Mouse (Mus musculus): ENCODE measurements around the gene Slc27a4.

Gene Slc27a4

DNA sequence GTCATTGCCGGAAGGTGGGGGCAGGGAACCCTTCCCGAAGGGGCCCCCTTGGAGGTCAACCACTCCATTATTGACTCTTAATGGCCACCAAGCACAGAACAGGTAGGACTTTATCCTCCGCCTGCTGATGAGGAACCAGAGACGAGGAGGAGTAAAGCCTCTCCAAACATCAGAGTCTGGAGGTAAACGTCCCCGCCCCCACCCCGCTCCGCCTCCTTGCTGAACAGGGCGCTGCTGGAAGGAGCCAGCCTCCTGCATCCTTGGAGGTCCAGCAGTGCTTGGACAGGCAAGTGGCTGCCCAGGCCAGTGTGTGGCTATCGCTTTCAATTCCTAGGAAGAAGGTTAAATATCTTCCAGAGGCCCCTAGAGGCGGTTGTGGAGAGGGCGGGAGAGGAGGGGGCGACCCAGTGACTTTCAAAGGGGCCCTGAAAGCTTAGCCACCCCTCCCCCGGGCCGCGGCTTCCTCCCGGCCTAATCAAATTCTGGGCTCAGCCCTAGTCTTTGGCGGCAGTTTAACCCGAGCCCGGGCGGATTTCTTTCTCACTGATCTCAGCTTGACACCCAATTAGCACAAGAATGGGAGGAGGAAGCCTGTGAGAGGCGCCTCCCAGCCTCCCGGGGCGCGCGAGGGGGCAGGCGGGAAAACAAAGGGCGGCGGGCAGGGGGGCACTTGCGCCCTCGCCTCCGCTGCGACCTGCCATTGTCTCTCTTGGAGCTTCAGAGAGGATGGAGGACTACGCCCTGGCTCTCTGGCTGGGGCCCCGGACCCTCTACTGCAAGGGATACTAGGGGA, 17.8 kb downstream of the Slc27a4 start, which contains the start of gene Urm1:
Gene Urm1 (plus strand): TSS at position 51 of the 793 bp plus-strand sequence.
- DNase-seq (ENCODE audit: low spot score in 2 of 2): peak; percentile 41 to 50

DNA sequence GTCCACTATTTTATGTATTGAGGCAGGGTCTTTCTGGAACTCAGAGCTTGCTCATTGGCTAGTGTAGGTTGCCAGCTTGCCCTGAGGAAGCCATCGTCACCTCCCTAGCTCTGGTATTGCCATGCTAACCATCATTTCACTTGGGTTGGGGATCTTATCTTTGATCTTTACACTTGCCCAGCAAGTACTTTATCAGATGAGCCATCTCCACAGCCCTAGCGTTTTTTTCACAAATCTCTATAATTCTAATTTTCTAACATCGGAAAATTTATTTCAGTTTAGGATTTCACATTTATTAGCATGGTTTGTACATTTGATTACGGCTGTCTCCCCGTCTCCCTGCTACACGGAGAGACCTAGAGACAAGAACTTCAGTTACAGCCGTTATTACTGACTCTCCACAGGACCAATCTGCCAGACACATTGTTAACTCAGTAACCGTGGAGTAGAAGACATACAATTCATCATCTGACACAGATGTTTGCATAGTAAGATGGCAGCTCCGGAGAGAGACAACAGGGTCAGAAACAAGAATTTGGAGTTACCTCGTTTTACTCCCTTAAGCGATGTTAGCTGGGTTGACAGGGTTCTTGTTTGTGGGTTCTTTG, 24.0 kb downstream of the Slc27a4 start:
- DNase-seq (ENCODE audit: low spot score in 2 of 2): no peak

GRCm38 (mm10) chr2:29826926-29827708, 24.7 kb downstream of the Slc27a4 start:
- DNase-seq (ENCODE audit: low spot score in 2 of 2): peak; percentile 78 to 91

GRCm38 (mm10) chr2:29827709-29828024, 25.2 kb downstream of the Slc27a4 start:
- DNase-seq (ENCODE audit: low spot score in 2 of 2): no peak

GRCm38 (mm10) chr2:29831106-29831505, 28.7 kb downstream of the Slc27a4 start:
- no peak for DNase-seq (ENCODE audit: low spot score in 2 of 2)

- no peak for DNase-seq (ENCODE audit: low spot score in 2 of 2)
Observed at GRCm38 (mm10) chr2:29833796-29834195, 31.4 kb downstream of the Slc27a4 start.

DNA sequence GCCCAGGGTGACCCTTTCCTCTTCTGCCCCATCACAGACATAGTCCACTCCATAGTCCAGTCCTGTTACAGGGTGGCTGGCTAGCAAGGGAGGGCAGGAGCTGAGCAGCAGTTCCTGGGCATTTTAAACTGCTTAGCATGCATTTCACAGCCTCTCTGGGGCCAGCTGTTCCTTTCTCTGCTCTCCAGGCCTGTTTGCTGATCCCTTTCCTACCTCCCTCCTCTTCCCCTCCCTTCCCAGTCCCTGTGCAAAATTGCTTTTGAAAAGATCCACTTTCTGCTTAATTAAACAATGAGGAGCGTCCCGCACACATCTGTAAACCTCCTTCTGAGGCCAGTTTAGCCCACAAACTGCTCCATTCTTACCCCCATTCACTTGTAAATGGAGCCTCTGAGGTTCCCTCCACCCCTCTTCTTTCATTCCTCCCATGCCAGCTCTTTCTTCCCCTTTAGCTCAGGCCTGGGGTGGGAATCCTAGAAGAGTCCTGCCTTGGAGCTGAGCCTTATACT, 33.0 kb downstream of the Slc27a4 start:
- DNase-seq (ENCODE audit: low spot score in 2 of 2): no peak

GRCm38 (mm10) chr2:29839460-29839859, 37.0 kb downstream of the Slc27a4 start:
- no peak for DNase-seq (ENCODE audit: low spot score in 2 of 2)

- DNase-seq (ENCODE audit: low spot score in 2 of 2): no peak
Observed at GRCm38 (mm10) chr2:29843231-29844105, 41.0 kb downstream of the Slc27a4 start.

- no peak for DNase-seq (ENCODE audit: low spot score in 2 of 2)
Observed at GRCm38 (mm10) chr2:29844115-29844514, 41.7 kb downstream of the Slc27a4 start.

DNA sequence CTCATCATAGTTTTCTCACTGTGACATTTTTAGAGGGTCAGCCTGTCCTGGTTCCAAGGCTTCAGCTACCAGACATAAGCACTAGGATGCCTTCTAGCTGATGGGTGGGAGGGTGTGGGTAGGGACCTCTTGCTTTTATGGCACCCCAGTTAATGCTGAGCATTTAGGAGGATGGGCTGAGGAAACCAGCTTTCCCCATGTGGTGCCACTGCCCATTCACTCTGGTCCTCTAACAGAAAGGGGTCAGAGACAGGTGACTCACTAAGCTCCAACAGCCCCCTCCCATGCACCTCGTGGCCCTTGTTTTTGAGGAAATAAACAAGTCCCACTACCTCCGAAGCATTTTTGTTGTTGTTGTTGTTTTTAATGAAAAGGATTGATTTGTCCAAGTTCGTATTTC, 42.2 kb downstream of the Slc27a4 start:
- DNase-seq (ENCODE audit: low spot score in 2 of 2): no peak

GRCm38 (mm10) chr2:29845636-29846035, 43.2 kb downstream of the Slc27a4 start:
- DNase-seq (ENCODE audit: low spot score in 2 of 2): no peak

DNA sequence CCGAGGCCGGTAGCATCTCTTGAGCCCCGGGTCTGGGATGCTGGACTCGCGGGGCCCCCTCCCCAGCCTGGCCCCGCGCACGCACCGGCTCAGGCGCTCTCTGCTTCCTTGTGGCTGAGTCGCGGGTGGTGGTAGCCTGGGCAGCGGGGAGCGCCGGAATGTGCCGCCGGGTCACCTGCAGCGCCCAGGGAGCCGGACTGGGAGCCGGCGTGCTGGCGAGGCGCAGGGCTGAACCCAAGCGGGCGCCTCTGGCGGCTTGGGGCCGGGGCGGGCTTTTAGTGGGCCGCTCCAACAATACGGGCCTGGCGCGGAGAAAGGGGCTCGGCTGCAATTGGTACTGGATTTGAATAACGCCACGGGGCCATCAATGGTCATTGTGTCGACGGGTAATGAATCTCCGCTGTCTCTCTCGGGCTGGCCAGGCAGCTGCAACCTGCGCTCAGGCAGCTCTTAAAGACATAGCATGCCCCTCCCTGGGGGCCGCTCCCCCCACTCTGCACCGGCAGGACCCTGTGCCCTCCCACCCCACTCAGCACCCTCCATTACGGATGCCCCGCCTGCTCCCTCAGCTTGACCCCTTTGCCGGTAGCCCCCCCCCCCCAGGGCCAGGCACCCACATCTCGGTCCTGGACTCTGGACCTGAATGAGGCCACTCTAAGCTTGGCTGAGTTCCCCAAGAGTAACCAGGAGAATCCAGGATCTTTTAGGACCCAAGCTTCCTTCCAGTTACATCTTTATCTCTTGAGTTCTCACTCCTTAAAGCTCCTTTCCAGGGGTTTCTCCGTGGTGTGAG, 43.8 kb downstream of the Slc27a4 start:
- DNase-seq (ENCODE audit: low spot score in 2 of 2): no peak

GRCm38 (mm10) chr2:29846911-29847310, 44.5 kb downstream of the Slc27a4 start:
- DNase-seq (ENCODE audit: low spot score in 2 of 2): no peak

GRCm38 (mm10) chr2:29849041-29849440, 46.6 kb downstream of the Slc27a4 start:
- no peak for DNase-seq (ENCODE audit: low spot score in 2 of 2)

GRCm38 (mm10) chr2:29849841-29850480, 47.5 kb downstream of the Slc27a4 start:
- DNase-seq (ENCODE audit: low spot score in 2 of 2): no peak

DNA sequence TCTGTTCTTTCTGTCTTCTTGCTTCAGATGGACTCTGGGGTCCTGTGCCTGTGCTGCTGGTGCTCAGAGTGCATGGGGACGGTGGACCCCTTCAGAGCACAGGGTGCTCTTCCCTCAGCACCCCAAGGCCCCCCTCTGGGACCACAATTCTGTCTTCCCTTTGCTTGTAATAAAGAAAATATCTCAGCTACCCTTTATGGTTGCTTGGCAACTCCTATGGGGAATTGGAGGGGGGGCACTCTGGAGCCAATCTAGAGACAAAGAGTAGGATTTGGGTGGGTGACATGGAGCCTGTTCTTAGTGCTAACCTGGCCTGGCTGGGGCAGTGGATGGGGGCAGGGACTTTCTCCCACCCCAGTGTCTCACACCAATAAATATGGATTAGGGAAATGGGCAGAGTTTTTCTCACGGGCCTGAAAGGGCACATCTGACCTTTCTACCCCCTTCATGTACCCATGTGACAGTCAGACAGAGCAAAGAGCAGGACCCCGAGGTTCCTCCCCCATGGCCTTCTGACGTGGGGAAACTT, 50.6 kb downstream of the Slc27a4 start:
- DNase-seq (ENCODE audit: low spot score in 2 of 2): no peak

GRCm38 (mm10) chr2:29853736-29854135, 51.3 kb downstream of the Slc27a4 start:
- no peak for DNase-seq (ENCODE audit: low spot score in 2 of 2)

- no peak for DNase-seq (ENCODE audit: low spot score in 2 of 2)
Observed at GRCm38 (mm10) chr2:29855585-29856210, 53.3 kb downstream of the Slc27a4 start.
